Mouse (Mus musculus) heart, embryonic 13.5 days (tissue): ENCODE measurements around the gene Dnajb4. TPM values are rescaled to one million over a fixed set of nuclear protein-coding genes. Genes with fewer than 3 reads are reported as not detected.
"Not testable (repeated sequence)": the region's sequence is repeated elsewhere in the genome, so short reads cannot be mapped to it uniquely, and the experiment has no call there.

Experiments
- ATAC-seq: fragments of 200-750 bp; cut with Nextera tagmentation; 2 replicates; pipeline ENCODE4 v1.8.0; 2017; ENCODE audit warnings: moderate TSS enrichment; ENCODE audit not compliant: insufficient number of reproducible peaks, low FRiP score, low TSS enrichment; ENCODE audit errors: extremely low read depth
- H3K27ac ChIP-seq: fragments of 300-500 bp; sonication (generic); replicated peaks from 2 replicates; pipeline ENCODE4 v1.5.1; 2015; ENCODE audit warnings: moderate library complexity, mild to moderate bottlenecking, inconsistent platforms
- H3K27me3 ChIP-seq: fragments of 300-500 bp; sonication (generic); replicated peaks from 2 replicates; pipeline ENCODE4 v1.6.1; 2015; ENCODE audit warnings: mild to moderate bottlenecking, inconsistent platforms
- H3K36me3 ChIP-seq: fragments of 300-500 bp; sonication (generic); 2 replicates; pipeline ENCODE4 v1.6.1; 2015; ENCODE audit warnings: mild to moderate bottlenecking, inconsistent platforms
- H3K4me1 ChIP-seq: fragments of 300-500 bp; sonication (generic); 2 replicates; pipeline ENCODE4 v1.6.1; 2015; ENCODE audit warnings: inconsistent platforms
- H3K4me2 ChIP-seq: fragments of 300-500 bp; sonication (generic); 2 replicates; pipeline ENCODE4 v1.6.1; 2015; ENCODE audit warnings: inconsistent platforms, mild to moderate bottlenecking, moderate library complexity
- H3K4me3 ChIP-seq: fragments of 300-500 bp; sonication (generic); 2 replicates; pipeline ENCODE4 v1.5.1; 2015; ENCODE audit warnings: moderate library complexity, mild to moderate bottlenecking, inconsistent platforms
- H3K9ac ChIP-seq: fragments of 300-500 bp; sonication (generic); 2 replicates; pipeline ENCODE4 v1.6.1; 2015; ENCODE audit warnings: inconsistent platforms, mild to moderate bottlenecking, moderate library complexity
- H3K9me3 ChIP-seq: fragments of 300-500 bp; sonication (generic); 2 replicates; pipeline ENCODE4 v1.6.1; 2016; ENCODE audit warnings: inconsistent platforms
- WGBS: fragments of 180-500 bp; shearing (Covaris S2); methylation state at CpG from one replicate; pipeline ENCODE4 v1.1.7; 2015; ENCODE audit warnings: mixed read lengths; 5-methylcytosine and 5-hydroxymethylcytosine counted together
- polyA plus RNA-seq: library from polyadenylated mRNA; unstranded; fragments of >200 nt; fragmentation: Nextera tagmentation; extraction: Ambion mirVana; gene quantifications from 2 replicates; pipeline ENCODE4 v1.2.1, GENCODE M21; 2015

Dnajb4 gene
- polyA plus RNA-seq, 1 experiment from 2014 or later: 38.3 TPM

DNA sequence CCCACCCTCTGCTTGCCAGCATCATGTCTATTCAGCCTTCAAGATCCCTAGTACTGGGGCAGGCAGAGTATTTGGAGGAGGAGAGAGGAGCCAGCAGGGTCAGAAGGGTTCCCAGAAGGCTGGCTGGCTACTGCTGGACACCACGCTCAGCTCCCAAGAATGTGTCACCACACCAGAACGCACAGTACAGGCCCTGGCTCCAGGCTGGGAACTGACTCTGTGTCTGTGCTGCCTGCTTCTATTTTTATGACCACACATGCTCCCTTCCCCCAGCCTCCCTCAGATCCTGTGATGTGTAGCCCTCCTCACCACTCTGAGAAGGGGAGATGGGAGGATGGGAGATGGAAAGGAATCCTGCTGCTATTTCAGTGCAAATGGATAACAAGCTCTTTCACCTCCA is 64.9 kb downstream of the Dnajb4 start:
- peak; percentile 84; the same call in 1 of the 2 replicates for ATAC-seq
- Histone ChIP-seq H3K4me3 (no peak overlapping the region), H3K36me3 (no peaks in the 10 kb centered on the region), H3K9ac (peak overlapping the region; percentile 67), H3K9me3 (no peaks in the 10 kb centered on the region), H3K27ac (peak overlapping the region; percentile 98), H3K4me2 (peak overlapping the region; percentile 33), H3K27me3 (no peaks in the 10 kb centered on the region), H3K4me1 (peaks cover 74% of the 10 kb centered on the region)
- 9% methylated on average over 2 of the region's 2 CpGs for WGBS

GRCm38 (mm10) chr3:152142989-152143695 is 67.0 kb downstream of the Dnajb4 start:
- H3K4me3 ChIP-seq: no peak overlapping the region
- H3K9ac ChIP-seq: no peak overlapping the region
- no peak for ATAC-seq
- no peak overlapping the region for H3K4me2 ChIP-seq
- H3K36me3 ChIP-seq: no peaks in the 10 kb centered on the region
- peaks cover 58% of the 10 kb centered on the region for H3K4me1 ChIP-seq
- H3K9me3 ChIP-seq: no peaks in the 10 kb centered on the region
- H3K27me3 ChIP-seq: no peaks in the 10 kb centered on the region
- 31% methylated on average over 6 of the region's 6 CpGs for WGBS
- peak overlapping the region; percentile 98 for H3K27ac ChIP-seq

DNA sequence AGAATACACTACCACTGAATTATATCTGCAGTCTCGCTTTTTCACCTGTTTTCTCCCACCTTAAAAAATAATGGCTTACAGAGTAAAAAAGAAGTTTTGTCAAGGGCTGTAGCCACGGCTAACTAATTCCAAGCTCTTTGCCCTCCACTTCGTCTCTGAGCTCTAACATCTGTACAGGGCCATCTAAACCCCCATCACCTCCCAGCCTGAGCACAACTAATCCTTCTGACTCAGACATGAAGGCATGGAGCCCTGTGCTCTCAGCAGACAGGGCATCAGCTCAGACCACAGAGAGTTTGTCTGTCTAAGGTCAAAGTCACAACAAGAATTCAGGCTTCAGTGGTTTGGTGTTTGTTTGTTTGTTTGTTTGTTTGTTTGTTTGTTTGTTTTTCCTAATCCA is 68.0 kb downstream of the Dnajb4 start:
- no peak for ATAC-seq

DNA sequence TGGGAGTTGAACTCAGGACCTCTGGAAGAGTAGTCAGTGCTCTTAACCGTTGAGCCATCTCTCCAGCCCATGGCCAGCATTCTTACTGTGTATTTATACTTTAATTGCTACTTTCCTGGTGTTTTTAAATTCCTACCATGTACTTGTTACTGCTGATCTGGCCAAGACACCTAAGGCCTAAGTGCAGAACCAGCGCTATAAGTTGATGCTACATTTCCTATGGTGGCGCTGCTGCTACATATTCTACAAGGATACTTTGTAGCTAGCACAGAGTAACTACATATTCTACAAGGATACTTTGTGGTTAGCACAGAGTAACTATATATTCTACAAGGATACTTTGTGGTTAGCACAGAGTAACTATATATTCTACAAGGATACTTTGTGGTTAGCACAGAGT is 70.8 kb downstream of the Dnajb4 start:
- H3K4me2 ChIP-seq, H3K4me3 ChIP-seq, H3K27ac ChIP-seq, H3K9ac ChIP-seq, H3K27me3 ChIP-seq, H3K36me3 ChIP-seq, H3K9me3 ChIP-seq, ATAC-seq: not testable (repeated sequence)
- 85% methylated on average over 3 of the region's 3 CpGs for WGBS
- peaks cover 42% of the 10 kb centered on the region for H3K4me1 ChIP-seq

More for the DNA sequence above, 68.0 kb downstream of the Dnajb4 start:
- Histone ChIP-seq H3K9me3 (no peaks in the 10 kb centered on the region), H3K9ac (no peak overlapping the region), H3K27ac (0 out of 2 replicates have a peak overlapping the region, but pooled peaks have one; percentile 36), H3K27me3 (no peaks in the 10 kb centered on the region), H3K4me2 (no peak overlapping the region), H3K36me3 (no peaks in the 10 kb centered on the region), H3K4me1 (peaks cover 48% of the 10 kb centered on the region), H3K4me3 (no peak overlapping the region)
- WGBS: 63% methylated on average over 3 of the region's 3 CpGs

DNA sequence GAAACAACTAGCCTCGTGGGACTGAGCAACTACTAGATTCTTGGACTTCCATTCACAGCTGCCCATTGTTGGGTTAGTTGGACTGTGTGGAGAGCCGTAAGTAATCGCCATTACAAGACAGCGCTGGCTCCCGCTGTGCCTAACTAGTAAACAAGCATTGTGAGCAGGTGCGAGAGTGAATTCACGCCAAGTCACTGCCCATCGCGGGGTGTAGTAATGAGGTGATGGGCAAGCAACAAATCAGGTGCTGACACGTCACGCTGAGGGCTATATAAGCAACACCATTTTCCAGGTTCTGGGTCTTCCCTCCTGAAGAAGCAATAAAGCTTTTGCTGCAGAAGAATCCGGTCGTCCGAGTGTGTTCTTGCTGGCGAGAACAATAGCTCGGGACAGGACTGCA is 74.0 kb downstream of the Dnajb4 start:
- peaks cover 34% of the 10 kb centered on the region for H3K4me1 ChIP-seq
- not testable (repeated sequence) for H3K4me3 ChIP-seq, H3K27ac ChIP-seq, H3K9ac ChIP-seq, H3K9me3 ChIP-seq, H3K36me3 ChIP-seq, ATAC-seq, H3K27me3 ChIP-seq, H3K4me2 ChIP-seq
- WGBS: 80% methylated on average over 16 of the region's 16 CpGs

DNA sequence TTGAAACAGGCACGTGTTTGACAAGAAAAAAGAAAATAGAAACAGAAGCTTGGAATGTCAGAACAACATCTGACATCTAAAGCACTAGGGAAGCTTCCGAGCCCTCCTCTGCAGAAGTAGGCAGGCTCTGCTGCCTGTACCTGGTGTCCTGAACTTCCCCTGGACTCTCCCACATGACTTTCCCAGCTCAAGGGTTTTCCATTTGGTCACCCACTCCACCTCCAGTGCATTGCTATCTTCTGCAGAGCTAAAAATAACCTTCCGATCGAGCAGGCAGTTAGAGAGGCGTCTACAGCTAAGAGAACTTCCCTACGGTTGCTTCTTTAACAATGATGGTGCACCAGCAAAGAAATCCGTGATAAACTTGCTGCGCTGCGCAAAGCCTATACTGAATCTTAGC is 76.5 kb downstream of the Dnajb4 start:
- WGBS: 14% methylated on average over 9 of the region's 9 CpGs
- Histone ChIP-seq H3K4me3 (peak overlapping the region; percentile 4; the same call in 1 of the 2 replicates), H3K9ac (peak overlapping the region; percentile 61), H3K9me3 (no peaks in the 10 kb centered on the region), H3K27ac (peak overlapping the region; percentile 94), H3K27me3 (no peaks in the 10 kb centered on the region), H3K4me1 (peaks cover 34% of the 10 kb centered on the region), H3K4me2 (peak overlapping the region; percentile 55), H3K36me3 (no peaks in the 10 kb centered on the region)
- peak; percentile 84; the same call in 1 of the 2 replicates for ATAC-seq

GRCm38 (mm10) chr3:152130963-152131362 is 79.1 kb downstream of the Dnajb4 start:
- H3K9me3 ChIP-seq: no peaks in the 10 kb centered on the region
- H3K9ac ChIP-seq: no peak overlapping the region
- WGBS: 80% methylated on average over 4 of the region's 4 CpGs
- no peaks in the 10 kb centered on the region for H3K27me3 ChIP-seq
- no peak for ATAC-seq
- H3K27ac ChIP-seq: no peak overlapping the region
- H3K4me1 ChIP-seq: peaks cover 25% of the 10 kb centered on the region
- no peak overlapping the region for H3K4me3 ChIP-seq
- peaks cover 2% of the 10 kb centered on the region; the same call in 1 of the 2 replicates for H3K36me3 ChIP-seq
- H3K4me2 ChIP-seq: no peak overlapping the region

DNA sequence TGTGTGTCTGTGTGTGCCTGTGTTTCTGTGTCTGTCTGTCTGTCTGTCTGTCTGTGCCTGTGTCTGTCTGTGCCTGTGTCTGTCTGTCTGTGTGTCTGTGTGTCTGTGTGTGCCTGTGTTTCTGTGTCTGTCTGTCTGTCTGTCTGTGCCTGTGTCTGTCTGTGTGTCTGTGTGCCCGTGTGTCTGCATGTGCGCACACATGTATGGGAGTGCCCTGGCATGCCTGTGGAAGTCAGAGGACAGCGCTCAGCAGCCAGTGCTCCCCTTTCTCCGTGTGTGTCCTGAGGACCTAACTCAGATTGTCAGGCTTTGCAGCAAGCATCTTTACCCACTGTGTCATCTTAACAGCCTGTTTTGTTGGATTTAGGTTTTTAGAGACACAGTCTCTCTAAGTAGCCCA is 80.7 kb downstream of the Dnajb4 start:
- H3K9me3 ChIP-seq, H3K4me2 ChIP-seq, H3K27ac ChIP-seq, ATAC-seq, H3K36me3 ChIP-seq, H3K27me3 ChIP-seq, H3K9ac ChIP-seq, H3K4me3 ChIP-seq: not testable (repeated sequence)
- 87% methylated on average over 4 of the region's 4 CpGs for WGBS
- peaks cover 15% of the 10 kb centered on the region for H3K4me1 ChIP-seq

- Histone ChIP-seq H3K4me1 (peaks cover 7% of the 10 kb centered on the region), H3K27me3 (no peaks in the 10 kb centered on the region), H3K9me3 (no peaks in the 10 kb centered on the region), H3K4me3 (no peak overlapping the region), H3K27ac (no peak overlapping the region), H3K4me2 (no peak overlapping the region), H3K36me3 (peaks cover 2% of the 10 kb centered on the region; the same call in 1 of the 2 replicates), H3K9ac (no peak overlapping the region)
- 82% methylated on average over 7 of the region's 7 CpGs for WGBS
- ATAC-seq: no peak
These were observed 81.5 kb downstream of the Dnajb4 start for GRCm38 (mm10) chr3:152128631-152129030.

Other genes starting within 250 kb of the Dnajb4 start
- 3.2 and 4.6 TPM in 2 replicates for gene Gipc2, start 44.1 kb downstream of the Dnajb4 start, polyA plus RNA-seq
- 118 and 128 TPM in 2 replicates for gene Fubp1, start 120 bp upstream of the Dnajb4 start, polyA plus RNA-seq
- 192 and 211 TPM in 2 replicates for gene Nexn, start 56.0 kb upstream of the Dnajb4 start, polyA plus RNA-seq
- gene Miga1, start 130.1 kb upstream of the Dnajb4 start, polyA plus RNA-seq: 10.8 and 12.0 TPM in 2 replicates
- 25.5 and 28.2 TPM in 2 replicates for gene Usp33, start 136.2 kb upstream of the Dnajb4 start, polyA plus RNA-seq
- gene Zzz3, start 185.2 kb upstream of the Dnajb4 start, polyA plus RNA-seq: 29.5 and 31.0 TPM in 2 replicates